Mouse (Mus musculus): Measurements from ENCODE around the gene Kit. TPM values are rescaled to one million over a fixed set of nuclear protein-coding genes. Genes with fewer than 3 reads are reported as not detected.

Gene Kit
- polyA plus RNA-seq, 1 experiment from 2014 or later: 14.5 TPM

- no peaks in the 10 kb centered on the region for H3K36me3 ChIP-seq (ENCODE audit: insufficient read depth, low read length)
- H3K27me3 ChIP-seq (ENCODE audit: insufficient read depth, low read length): no peaks in the 10 kb centered on the region
- H3K9me3 ChIP-seq (replicated peaks; ENCODE audit: low read length): no peaks in the 10 kb centered on the region
- H3K4me1 ChIP-seq (replicated peaks; ENCODE audit: insufficient read depth, low read length): no peaks in the 10 kb centered on the region; the same call in 1 of the 2 replicates
- no peak overlapping the region for H3K9ac ChIP-seq (ENCODE audit: low read depth, low read length)
- H3K4me2 ChIP-seq (ENCODE audit: low read length): no peak overlapping the region
- 43% methylated on average over 14 of the region's 14 CpGs for WGBS
- ATAC-seq (replicated peaks; ENCODE audit: low FRiP score, low read depth): no peak
- H3K4me3 ChIP-seq (replicated peaks; ENCODE audit: low read depth, low read length): no peak overlapping the region
- H3K27ac ChIP-seq: no peak overlapping the region
- TF ChIP-seq CTCF (IDR thresholded peaks at IDR 0.05; ENCODE audit: low read depth): no peak
- peak; percentile 85 for DNase-seq (ENCODE audit: low spot score)
Measured at GRCm38 (mm10) chr5:75544472-75545264, 30.0 kb upstream of the Kit start.

- no peak overlapping the region for H3K9ac ChIP-seq (ENCODE audit: low read depth, low read length)
- no peaks in the 10 kb centered on the region for H3K9me3 ChIP-seq (replicated peaks; ENCODE audit: low read length)
- 58% methylated on average over 4 of the region's 4 CpGs for WGBS
- H3K4me3 ChIP-seq (replicated peaks; ENCODE audit: low read depth, low read length): no peak overlapping the region
- H3K36me3 ChIP-seq (ENCODE audit: insufficient read depth, low read length): no peaks in the 10 kb centered on the region
- H3K27ac ChIP-seq: no peak overlapping the region
- DNase-seq (ENCODE audit: low spot score) (no peak), ATAC-seq (replicated peaks; ENCODE audit: low FRiP score, low read depth) (no peak)
- no peaks in the 10 kb centered on the region for H3K27me3 ChIP-seq (ENCODE audit: insufficient read depth, low read length)
- H3K4me1 ChIP-seq (replicated peaks; ENCODE audit: insufficient read depth, low read length): no peaks in the 10 kb centered on the region; the same call in 1 of the 2 replicates
- TF ChIP-seq CTCF (IDR thresholded peaks at IDR 0.05; ENCODE audit: low read depth): no peak
- H3K4me2 ChIP-seq (ENCODE audit: low read length): no peak overlapping the region
Measured at GRCm38 (mm10) chr5:75545265-75545643, 29.5 kb upstream of the Kit start.

GRCm38 (mm10) chr5:75553021-75553420, 21.7 kb upstream of the Kit start:
- H3K4me2 ChIP-seq (ENCODE audit: low read length): no peak overlapping the region
- no peaks in the 10 kb centered on the region for H3K36me3 ChIP-seq (ENCODE audit: insufficient read depth, low read length)
- no peak overlapping the region for H3K4me3 ChIP-seq (replicated peaks; ENCODE audit: low read depth, low read length)
- 0 out of 2 replicates have a peak, but pooled peaks cover 3% of the 10 kb centered on the region for H3K4me1 ChIP-seq (replicated peaks; ENCODE audit: insufficient read depth, low read length)
- DNase-seq (ENCODE audit: low spot score): no peak
- no peak overlapping the region for H3K9ac ChIP-seq (ENCODE audit: low read depth, low read length)
- no peak overlapping the region for H3K27ac ChIP-seq
- WGBS: 94% methylated on average over 3 of the region's 3 CpGs
- H3K9me3 ChIP-seq (replicated peaks; ENCODE audit: low read length): no peaks in the 10 kb centered on the region
- no peak for TF ChIP-seq CTCF (IDR thresholded peaks at IDR 0.05; ENCODE audit: low read depth)
- no peak for ATAC-seq (replicated peaks; ENCODE audit: low FRiP score, low read depth)
- H3K27me3 ChIP-seq (ENCODE audit: insufficient read depth, low read length): no peaks in the 10 kb centered on the region

- WGBS: 71% methylated on average over 11 of the region's 11 CpGs
- no peak for TF ChIP-seq CTCF (IDR thresholded peaks at IDR 0.05; ENCODE audit: low read depth)
- Histone ChIP-seq H3K27ac (no peak overlapping the region), H3K36me3 (ENCODE audit: insufficient read depth, low read length) (no peaks in the 10 kb centered on the region), H3K27me3 (ENCODE audit: insufficient read depth, low read length) (no peaks in the 10 kb centered on the region), H3K9me3 (replicated peaks; ENCODE audit: low read length) (no peaks in the 10 kb centered on the region), H3K4me3 (replicated peaks; ENCODE audit: low read depth, low read length) (no peak overlapping the region), H3K4me2 (ENCODE audit: low read length) (no peak overlapping the region), H3K4me1 (replicated peaks; ENCODE audit: insufficient read depth, low read length) (0 out of 2 replicates have a peak, but pooled peaks cover 3% of the 10 kb centered on the region), H3K9ac (ENCODE audit: low read depth, low read length) (no peak overlapping the region)
- no peak for ATAC-seq (replicated peaks; ENCODE audit: low FRiP score, low read depth)
- DNase-seq (ENCODE audit: low spot score): no peak
Measured at GRCm38 (mm10) chr5:75557636-75558035, 17.1 kb upstream of the Kit start.

GRCm38 (mm10) chr5:75559291-75559690, 15.4 kb upstream of the Kit start:
- no peak for ATAC-seq (replicated peaks; ENCODE audit: low FRiP score, low read depth)
- no peak overlapping the region for H3K4me3 ChIP-seq (replicated peaks; ENCODE audit: low read depth, low read length)
- TF ChIP-seq CTCF (IDR thresholded peaks at IDR 0.05; ENCODE audit: low read depth): no peak
- no peaks in the 10 kb centered on the region for H3K36me3 ChIP-seq (ENCODE audit: insufficient read depth, low read length)
- 28% methylated on average over 6 of the region's 6 CpGs for WGBS
- H3K9ac ChIP-seq (ENCODE audit: low read depth, low read length): no peak overlapping the region
- H3K4me2 ChIP-seq (ENCODE audit: low read length): no peak overlapping the region
- no peak overlapping the region for H3K27ac ChIP-seq
- no peaks in the 10 kb centered on the region for H3K9me3 ChIP-seq (replicated peaks; ENCODE audit: low read length)
- 0 out of 2 replicates have a peak, but pooled peaks cover 3% of the 10 kb centered on the region for H3K4me1 ChIP-seq (replicated peaks; ENCODE audit: insufficient read depth, low read length)
- H3K27me3 ChIP-seq (ENCODE audit: insufficient read depth, low read length): no peaks in the 10 kb centered on the region
- DNase-seq (ENCODE audit: low spot score): peak; percentile 39

- Histone ChIP-seq H3K36me3 (ENCODE audit: insufficient read depth, low read length) (no peaks in the 10 kb centered on the region), H3K4me1 (replicated peaks; ENCODE audit: insufficient read depth, low read length) (0 out of 2 replicates have a peak, but pooled peaks cover 3% of the 10 kb centered on the region), H3K27me3 (ENCODE audit: insufficient read depth, low read length) (no peaks in the 10 kb centered on the region), H3K4me2 (ENCODE audit: low read length) (no peak overlapping the region), H3K4me3 (replicated peaks; ENCODE audit: low read depth, low read length) (no peak overlapping the region), H3K9me3 (replicated peaks; ENCODE audit: low read length) (no peaks in the 10 kb centered on the region), H3K27ac (no peak overlapping the region), H3K9ac (ENCODE audit: low read depth, low read length) (no peak overlapping the region)
- ATAC-seq (replicated peaks; ENCODE audit: low FRiP score, low read depth): no peak
- no peak for TF ChIP-seq CTCF (IDR thresholded peaks at IDR 0.05; ENCODE audit: low read depth)
- DNase-seq (ENCODE audit: low spot score): no peak
- 86% methylated on average over 2 of the region's 2 CpGs for WGBS
Measured at GRCm38 (mm10) chr5:75561231-75561630, 13.5 kb upstream of the Kit start.

All from kidney, postnatal 0 days (tissue).